ENCODE assay signal across 9 mouse cellular contexts in genomic region chr3:36060096-36060850, GRCm38 (mm10). TPM values are rescaled to one million over a fixed set of nuclear protein-coding genes. Genes with fewer than 3 reads are reported as not detected.
A peak's percentile ranks its signal among the peaks of the same experiment; 100 is the strongest.
DNase-seq lines count a peak whose midpoint lies in the region; ATAC-seq and TF ChIP-seq lines count a peak whose summit lies in the region.
"Had no signal": no experiment of that assay in that cellular context is flagged by ENCODE, and none has a peak within 500 bp of the region (broad histone marks: within the 10 kb centered on the region; RNA-seq: fewer than 3 reads in every experiment).

No protein-coding gene starts in this region.

- 32% methylated on average over 8 of the region's 8 CpGs for WGBS in cerebellum, adult 2 months
- 34% methylated on average over 8 of the region's 8 CpGs for WGBS in kidney, embryonic 15.5 days

- peak; percentile 67 for TF ChIP-seq CTCF in cerebellum, adult 2 months (IDR thresholded peaks at IDR 0.05; ENCODE audit: borderline replicate concordance, insufficient read depth, low read depth, low read length)

- H3K4me1 ChIP-seq in cerebellum, adult 2 months (ENCODE audit: control insufficient read depth, insufficient read depth, low read length), result no peaks in the 10 kb centered on the region
- peaks cover 2% of the 10 kb centered on the region; the same call in 1 of the 2 replicates for H3K4me1 ChIP-seq in kidney, embryonic 15.5 days

- TF ChIP-seq POLR2A in cerebellum, adult 2 months (IDR thresholded peaks at IDR 0.05; ENCODE audit: borderline replicate concordance, insufficient read depth, low read length), result no peak

- H3K27ac ChIP-seq in cerebellum, adult 2 months (ENCODE audit: insufficient read depth, low read length), result no peak overlapping the region
- no peak overlapping the region for H3K27ac ChIP-seq in kidney, embryonic 15.5 days

- ATAC-seq in kidney, embryonic 15.5 days (replicated peaks; ENCODE audit: low FRiP score), result peak; percentile 43; the same call in 1 of the 2 replicates

- no peaks in the 10 kb centered on the region for H3K36me3 ChIP-seq in kidney, embryonic 15.5 days

- no peaks in the 10 kb centered on the region for H3K27me3 ChIP-seq in cerebellum, adult 2 months (ENCODE audit: control insufficient read depth, insufficient read depth, low read length)
- peaks cover 25% of the 10 kb centered on the region for H3K27me3 ChIP-seq in kidney, embryonic 15.5 days

- no peak overlapping the region for H3K4me3 ChIP-seq in cerebellum, adult 2 months (replicated peaks; ENCODE audit: insufficient read depth, low read depth, low read length)
- no peak overlapping the region for H3K4me3 ChIP-seq in kidney, embryonic 15.5 days (replicated peaks)

- H3K9ac ChIP-seq in kidney, embryonic 15.5 days, result no peak overlapping the region

- H3K4me2 ChIP-seq in kidney, embryonic 15.5 days, result 0 out of 2 replicates have a peak overlapping the region, but pooled peaks have one; percentile 12

- peak; percentile 71 to 72 for DNase-seq in B cell, adult 2 months
- peak; percentile 46 for DNase-seq in MEL-GATA-1-ER (ENCODE audit: extremely low read depth, low read depth)
- DNase-seq in cerebellum, adult 2 months, result peak; percentile 36 to 51
- peak; percentile 57 for DNase-seq in gastrocnemius, postnatal 10 days
- peak; percentile 59 to 60 for DNase-seq in lung, adult 18-20 months
- DNase-seq in retina, adult 2 months (ENCODE audit: low read depth, low spot score), result peak; percentile 36
- DNase-seq in urinary bladder, adult 2 months (ENCODE audit: low spot score), result peak; percentile 40

- H3K9me3 ChIP-seq in kidney, embryonic 15.5 days (replicated peaks), result no peaks in the 10 kb centered on the region

RNA-seq across cellular contexts. Expression of gene Acad9, which starts 5.5 kb away (rescaled TPM):
- 57.4 and 59.6 TPM in 2 replicates for polyA plus RNA-seq in cerebellum, adult 2 months (2012; rRNA removed)
- total RNA-seq in gastrocnemius, postnatal 10 days (2021), result 10 to 100 TPM; 22.8 to 26.1 TPM
- polyA plus RNA-seq in kidney, embryonic 15.5 days (2015; fragmentation: Nextera tagmentation; extraction: Ambion mirVana), result 84.8 and 88.1 TPM in 2 replicates
- polyA plus RNA-seq in urinary bladder, adult 2 months (2012; rRNA removed), result 26.4 and 27.5 TPM in 2 replicates

RNA-seq across cellular contexts. Expression of gene Ccdc144b, which starts 6.9 kb away (rescaled TPM):
- not detected in 2 replicates for polyA plus RNA-seq in cerebellum, adult 2 months (2012; rRNA removed)
- total RNA-seq in gastrocnemius, postnatal 10 days (2021), result not detected
- polyA plus RNA-seq in kidney, embryonic 15.5 days (2015; fragmentation: Nextera tagmentation; extraction: Ambion mirVana), result not detected in 2 replicates
- polyA plus RNA-seq in urinary bladder, adult 2 months (2012; rRNA removed), result 0.01 TPM in 2 replicates
- total RNA-seq: gastrocnemius, postnatal 36 days had no signal

RNA-seq across cellular contexts. Expression of gene Mccc1, which starts 59.8 kb away (rescaled TPM):
- polyA plus RNA-seq in cerebellum, adult 2 months (2012; rRNA removed), result 38.5 and 39.3 TPM in 2 replicates
- 10 to 100 TPM; 22.3 to 26.1 TPM for total RNA-seq in gastrocnemius, postnatal 10 days (2021)
- 50.4 and 56.8 TPM in 2 replicates for polyA plus RNA-seq in kidney, embryonic 15.5 days (2015; fragmentation: Nextera tagmentation; extraction: Ambion mirVana)
- 22.6 and 23.4 TPM in 2 replicates for polyA plus RNA-seq in urinary bladder, adult 2 months (2012; rRNA removed)
